Mouse (Mus musculus): Measurements from ENCODE around the gene Esrrg. TPM values are rescaled to one million over a fixed set of nuclear protein-coding genes. Genes with fewer than 3 reads are reported as not detected.

Esrrg gene
- total RNA-seq, 2 experiments from 2014 or later, result 35.3 to 40.0 TPM

DNA sequence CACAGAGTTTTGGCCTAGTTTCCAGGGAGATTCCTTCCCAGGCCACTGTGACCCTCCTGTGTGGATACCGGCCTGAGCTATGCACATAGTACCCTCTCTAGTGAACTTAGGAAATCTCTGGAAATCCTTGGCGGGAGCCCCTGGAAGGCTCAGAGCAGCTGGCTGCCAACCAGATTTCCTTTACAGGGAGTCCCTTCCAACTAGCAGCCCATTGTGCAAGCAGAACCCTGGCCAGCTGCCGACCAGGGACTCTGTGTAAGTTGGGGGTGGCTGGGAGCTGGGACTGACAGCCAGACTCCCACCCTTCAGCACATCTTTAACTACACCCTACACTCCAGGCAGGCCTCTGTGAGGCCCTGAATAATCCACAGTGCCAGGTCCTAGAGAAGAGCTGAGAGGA lies 509.5 kb downstream of the Esrrg start:
- peak; percentile 88 for DNase-seq
- intact Hi-C loops (cut with DNase I), result loop anchor here (5.0 kb wide), 1 partner anchor 101 kb away; no protein-coding TSS in a partner anchor

DNA sequence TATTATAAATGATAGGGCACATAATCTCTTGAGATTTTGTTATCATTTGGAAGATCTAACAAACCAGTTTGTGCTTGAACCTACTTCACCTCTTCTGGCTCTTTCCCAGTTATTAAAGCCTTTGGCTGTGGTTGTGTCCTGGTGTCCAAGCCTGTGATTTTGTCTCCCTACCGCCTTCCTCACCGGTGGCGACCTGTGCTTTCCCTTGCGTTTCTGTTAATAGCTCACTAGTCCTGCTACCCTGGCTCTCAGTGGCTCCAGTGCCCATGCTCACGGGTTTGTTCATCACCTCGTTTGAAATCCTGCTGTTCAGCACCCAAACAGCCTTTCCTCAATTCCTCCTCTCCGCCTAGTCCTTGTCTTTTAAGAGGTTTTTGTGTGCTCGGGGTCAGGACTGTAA lies 511.2 kb downstream of the Esrrg start:
- intact Hi-C loops (cut with DNase I), result loop anchor here (5.0 kb wide), 1 partner anchor 103 kb away; no protein-coding TSS in a partner anchor
- no peak for DNase-seq

DNA sequence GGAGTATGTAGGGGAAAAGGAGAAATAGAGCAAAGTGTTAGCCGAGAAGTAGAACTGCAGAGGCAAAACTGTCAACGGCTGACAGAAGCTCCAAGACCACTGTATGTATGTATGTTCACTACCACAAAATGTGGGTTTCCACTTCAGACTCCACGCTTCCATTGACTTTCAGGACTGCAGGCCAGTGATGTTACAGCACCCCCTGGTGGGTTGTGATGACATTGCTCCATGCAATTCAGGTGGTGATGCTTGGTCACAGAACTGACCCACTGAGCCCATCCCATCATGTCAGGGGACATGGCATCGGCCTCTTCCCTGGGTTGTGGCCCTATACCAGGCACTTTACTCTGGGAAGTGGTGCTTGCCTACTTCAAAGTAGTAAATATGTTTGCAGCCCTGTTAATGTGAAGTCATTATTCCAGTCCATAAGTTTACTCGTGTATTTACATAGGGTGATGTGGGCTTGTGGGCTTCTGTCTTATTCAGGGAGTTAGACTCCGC lies 517.0 kb downstream of the Esrrg start:
- intact Hi-C loops (cut with DNase I), result no loop called here

DNA sequence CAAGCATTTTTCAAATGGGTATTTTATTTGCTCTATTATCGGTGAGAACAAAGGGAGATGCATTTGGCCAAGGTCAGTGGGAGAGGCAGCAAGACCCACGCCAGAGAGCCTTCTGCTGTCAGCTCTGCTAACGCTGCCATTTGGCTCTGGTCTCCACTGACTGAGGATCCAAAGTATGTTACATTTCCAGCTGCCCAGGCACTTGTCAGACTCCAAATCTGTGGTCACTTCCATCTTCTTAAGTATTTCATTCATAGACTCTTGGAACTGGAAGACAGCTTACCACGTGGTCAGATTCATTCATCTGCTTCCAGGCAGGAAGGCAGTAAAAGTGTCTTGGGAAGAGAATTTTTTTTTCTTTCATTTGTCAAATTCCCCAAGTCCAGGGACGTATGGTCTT lies 527.5 kb downstream of the Esrrg start:
- intact Hi-C loops (cut with DNase I), result no loop called here
- DNase-seq, result peak; percentile 26 to 38

More for the DNA sequence above, 517.0 kb downstream of the Esrrg start:
- DNase-seq, result no peak

DNA sequence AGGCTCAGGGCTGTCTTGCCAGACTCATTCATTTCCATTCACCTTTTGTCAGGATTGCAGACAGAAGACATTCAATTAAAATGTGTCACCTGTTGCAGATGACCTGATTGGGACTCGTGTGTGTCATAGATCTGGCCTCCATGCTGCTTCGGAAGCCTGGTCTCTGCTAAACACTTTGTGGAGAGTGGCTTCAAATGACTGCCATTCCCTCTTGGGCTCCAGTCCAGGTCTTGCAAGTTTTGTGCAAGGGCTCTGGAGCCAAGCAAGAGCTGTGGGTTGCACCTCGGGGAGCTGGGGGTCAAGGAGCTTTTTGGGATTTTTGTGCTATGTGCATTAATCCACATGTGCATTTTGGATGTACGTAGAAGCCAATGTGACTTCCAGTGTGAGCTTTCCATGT lies 530.9 kb downstream of the Esrrg start:
- peak in 1 of 2 experiments; percentile 6 for DNase-seq
- intact Hi-C loops (cut with DNase I), result no loop called here

DNA sequence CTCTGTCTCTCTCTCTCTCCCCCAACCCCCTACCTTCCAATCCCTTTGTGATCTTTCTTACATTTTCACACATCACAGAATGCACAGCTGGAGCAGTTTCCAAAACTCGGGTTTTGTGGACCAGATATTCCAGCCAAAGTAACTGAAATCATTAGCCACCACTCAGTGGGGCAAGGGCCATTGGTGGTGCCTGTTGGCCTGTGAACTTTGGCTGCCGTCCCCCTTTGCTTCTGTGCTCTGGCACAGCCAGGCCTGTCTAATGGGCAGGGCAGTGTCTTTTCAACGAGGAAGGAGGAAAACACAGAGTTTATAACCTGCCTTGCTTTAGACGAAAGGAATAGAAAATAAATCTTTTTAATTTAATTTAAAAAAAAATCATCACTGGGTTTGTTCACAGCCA lies 531.6 kb downstream of the Esrrg start:
- intact Hi-C loops (cut with DNase I), result no loop called here

DNA sequence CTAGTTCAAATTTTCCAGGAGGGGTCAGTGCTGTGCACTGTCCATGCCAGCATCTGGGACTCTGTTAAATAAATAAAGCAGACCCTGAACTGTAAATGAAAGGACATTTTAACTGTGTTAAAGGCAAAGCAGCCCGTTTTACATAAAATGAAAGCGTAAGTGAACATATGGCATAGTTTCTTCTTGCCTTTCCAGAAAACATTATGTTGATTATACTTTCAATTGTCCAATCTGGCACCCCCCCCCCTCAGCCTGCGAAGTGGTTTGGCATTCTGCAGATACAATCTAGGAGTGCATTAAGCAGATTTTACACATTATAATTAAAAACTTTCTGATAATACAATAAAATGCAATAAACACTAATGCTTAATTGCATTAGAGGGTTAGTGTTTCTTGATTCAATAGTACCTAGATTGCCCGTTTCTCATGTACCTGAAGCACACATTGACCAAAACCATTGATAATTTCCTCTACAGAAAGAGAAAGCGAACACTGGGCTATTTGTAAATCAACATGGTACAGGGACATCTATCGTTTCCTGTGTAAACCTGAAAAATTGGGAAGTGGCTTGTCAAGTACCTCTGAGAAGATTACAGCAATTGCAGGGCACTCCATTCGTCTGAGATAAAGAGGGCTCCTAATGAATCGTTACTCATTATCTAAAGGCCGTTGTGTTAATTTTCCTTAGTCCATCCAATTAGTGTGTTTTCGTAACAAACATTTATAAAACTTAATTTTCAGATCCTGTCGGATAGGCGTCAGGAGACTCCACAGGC lies 539.0 kb downstream of the Esrrg start:
- DNase-seq, result no peak
- intact Hi-C loops (cut with DNase I), result no loop called here

More for the DNA sequence above, 531.6 kb downstream of the Esrrg start:
- DNase-seq, result no peak

DNA sequence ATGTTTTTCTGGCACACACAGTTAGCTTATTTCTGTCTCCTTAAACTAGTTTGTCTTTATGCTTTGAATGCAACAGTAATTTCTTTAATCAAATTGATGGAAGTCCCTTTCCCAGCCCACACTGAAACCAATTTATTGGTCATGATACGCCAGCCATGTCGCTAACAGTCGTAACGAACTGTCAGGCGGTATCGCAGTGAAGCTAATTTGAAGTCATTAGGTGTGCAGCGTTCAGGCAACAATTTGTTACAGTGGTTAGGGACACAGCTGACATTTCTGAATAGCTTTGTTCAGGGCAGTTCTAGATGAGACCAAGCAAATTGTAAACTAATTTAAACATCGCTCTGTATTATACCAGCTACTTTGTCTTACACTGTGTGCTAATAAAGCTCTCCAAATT lies 542.5 kb downstream of the Esrrg start:
- intact Hi-C loops (cut with DNase I), result no loop called here
- no peak for DNase-seq

DNA sequence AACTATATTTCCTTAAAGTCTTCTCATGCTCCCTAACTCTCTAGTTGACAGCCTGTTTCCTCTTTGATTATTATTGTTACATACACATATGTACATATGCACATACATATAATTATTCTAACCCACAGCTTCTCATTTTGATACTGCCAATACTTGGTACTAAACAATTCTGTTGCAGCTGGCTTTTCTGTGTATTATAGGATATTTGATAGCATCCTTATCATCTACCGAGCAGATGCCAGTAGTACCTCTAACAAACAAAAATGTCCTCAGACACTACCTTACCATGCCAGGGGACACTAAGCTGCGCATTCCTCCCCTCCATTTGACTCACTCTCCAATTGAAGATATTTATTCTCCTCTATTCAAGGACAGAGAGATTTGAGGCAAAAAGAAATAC lies 543.4 kb downstream of the Esrrg start:
- no peak for DNase-seq
- intact Hi-C loops (cut with DNase I), result no loop called here

DNA sequence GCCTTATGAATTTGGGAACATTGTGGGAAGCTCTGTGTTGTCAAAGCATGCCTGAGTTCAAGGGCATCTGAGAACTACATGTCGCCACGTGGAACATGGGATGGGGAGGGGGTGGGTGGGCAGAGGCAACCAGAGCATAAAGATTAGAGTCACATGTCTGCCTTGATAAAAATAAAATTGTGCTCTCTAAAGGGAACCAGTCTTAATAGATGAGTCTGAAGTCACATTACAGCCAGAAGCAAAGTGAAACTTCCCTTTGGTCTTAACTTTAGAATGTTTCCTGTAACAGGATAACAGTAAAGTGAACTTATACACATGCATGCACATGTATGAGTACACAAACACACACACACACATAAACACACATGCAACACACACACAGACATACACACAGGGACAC lies 545.1 kb downstream of the Esrrg start:
- DNase-seq, result no peak
- intact Hi-C loops (cut with DNase I), result no loop called here

DNA sequence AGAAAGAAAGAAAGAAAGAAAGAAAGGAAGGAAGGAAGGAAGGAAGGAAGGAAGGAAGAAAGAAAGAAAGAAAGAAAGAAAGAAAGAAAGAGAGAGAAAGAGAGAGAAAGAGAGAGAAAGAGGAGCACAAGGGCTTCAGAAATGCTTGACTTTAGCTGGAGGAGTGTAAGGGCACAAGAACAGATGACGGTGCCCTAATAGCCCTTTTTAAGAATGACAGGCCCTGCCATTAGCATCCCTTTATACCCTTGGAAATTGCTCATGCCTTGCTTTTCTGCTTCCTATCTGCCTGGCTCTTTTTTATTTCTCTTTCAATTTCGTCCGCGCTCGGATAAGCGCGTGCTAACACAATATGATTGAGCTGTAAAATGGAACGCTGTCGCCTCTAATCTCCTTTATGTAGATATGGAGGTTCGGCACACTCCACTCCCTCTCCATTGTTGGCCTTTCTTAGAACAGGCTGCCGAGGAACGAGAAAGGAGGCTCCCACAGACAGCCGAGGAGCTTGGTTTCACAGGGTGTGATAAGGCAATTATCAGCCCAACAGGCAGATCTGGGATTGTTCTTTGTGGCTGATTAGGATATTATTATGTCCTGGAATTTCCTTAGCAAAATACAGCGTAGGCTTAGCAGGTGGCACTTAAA lies 546.0 kb downstream of the Esrrg start:
- DNase-seq, result peak in 1 of 2 experiments; percentile 3
- intact Hi-C loops (cut with DNase I), result no loop called here

DNA sequence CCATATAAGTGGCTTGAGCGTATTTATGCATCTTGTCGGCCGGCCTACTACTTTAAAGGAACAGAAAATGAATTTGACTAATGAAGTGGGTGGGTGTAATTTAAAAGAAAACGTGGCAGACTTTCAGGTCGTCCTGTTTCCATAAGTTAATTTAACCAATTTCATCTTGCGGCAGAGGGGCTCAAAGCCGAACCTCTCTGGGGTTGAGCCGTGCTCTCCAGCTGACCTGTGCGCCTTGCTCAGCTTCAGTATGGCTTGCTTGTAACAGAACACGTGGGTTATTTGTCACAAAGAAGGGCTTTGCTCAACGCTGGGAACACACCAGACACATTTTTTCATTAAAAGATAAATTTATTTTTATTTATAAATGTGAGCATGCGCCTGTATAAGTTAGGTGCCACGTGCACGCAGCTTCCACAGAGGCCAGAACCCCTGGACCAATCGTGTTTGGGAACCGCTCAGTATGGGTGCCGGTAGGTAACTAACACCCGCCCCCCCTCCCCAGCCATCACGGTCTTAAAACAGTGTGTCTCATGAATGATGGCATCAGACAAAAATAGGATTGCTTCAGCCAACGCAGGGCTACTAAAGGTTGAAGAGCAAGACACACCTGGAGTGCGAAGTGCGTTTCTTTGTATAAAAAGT lies 546.7 kb downstream of the Esrrg start:
- intact Hi-C loops (cut with DNase I), result no loop called here

DNA sequence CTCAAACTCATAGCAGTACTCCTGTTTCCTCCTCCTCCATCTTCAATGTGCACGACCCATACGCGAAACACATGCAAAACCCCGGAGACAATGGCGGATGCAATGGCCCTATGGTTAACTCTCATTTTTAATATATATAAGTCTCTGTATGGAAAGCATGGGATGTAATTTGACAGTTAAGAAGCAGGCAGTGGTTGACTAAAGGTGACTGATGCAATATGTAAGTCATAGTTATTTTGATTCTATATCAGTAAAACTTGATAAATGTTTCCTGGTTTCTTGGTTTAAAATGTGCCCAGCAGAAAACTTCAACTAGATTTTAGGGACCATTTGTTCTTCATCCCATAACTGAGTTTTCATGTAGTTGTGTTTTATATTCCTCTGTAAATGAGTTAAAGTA lies 547.9 kb downstream of the Esrrg start:
- no peak for DNase-seq
- intact Hi-C loops (cut with DNase I), result no loop called here

More for the DNA sequence above, 546.7 kb downstream of the Esrrg start:
- DNase-seq, result no peak

DNA sequence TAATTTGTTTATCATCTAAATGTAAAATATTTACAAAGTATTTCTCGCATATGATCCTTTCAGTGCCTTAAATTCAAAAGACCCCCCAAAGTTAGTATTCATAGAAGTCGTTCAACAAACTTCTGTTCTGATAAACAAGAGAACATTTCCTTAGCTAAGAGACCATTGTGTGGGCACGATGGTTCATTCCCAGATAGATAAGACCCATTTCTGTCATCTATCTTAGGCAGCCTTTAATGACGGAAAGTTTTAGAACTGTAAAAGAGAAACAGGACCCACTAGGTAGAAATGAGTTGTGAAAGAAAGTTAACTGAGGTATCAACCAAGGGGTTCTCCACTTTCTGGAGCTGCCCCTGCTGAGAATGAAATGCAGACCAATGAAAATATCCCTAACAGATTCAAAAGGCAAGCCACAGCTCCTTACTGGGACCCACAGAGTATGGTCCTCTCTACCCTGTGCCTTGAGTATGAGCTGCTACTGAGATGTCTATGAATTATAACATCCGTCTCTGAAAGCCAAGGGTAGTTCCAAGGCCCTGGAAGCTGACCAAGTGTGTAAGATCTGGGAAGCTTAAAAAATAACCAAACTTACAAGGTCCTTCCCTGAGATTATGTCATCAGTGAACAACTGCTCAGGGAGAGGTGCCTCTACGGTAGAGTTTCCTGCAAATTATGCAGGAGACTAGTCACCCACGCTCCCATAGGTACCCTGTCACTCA lies 548.8 kb downstream of the Esrrg start:
- intact Hi-C loops (cut with DNase I), result no loop called here
- DNase-seq, result no peak

DNA sequence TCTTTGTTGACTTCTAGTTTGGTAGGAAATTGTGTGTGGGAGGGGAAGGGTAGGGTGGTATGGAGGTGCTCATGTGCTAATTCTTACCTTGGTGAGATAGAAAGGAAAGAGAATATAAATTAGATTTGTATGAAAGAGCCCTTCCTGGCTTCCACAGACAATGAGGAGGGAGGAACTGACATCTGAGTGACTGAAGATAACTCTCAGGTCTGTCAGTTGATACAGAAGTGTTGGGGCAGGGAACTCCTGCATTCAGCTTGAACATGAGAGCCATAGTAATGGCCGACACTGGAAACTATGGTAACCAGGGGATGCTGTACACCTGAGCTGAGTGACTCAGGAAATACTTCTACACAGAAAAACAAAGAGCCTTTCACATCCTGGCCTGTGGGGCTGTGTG lies 550.1 kb downstream of the Esrrg start:
- intact Hi-C loops (cut with DNase I), result no loop called here

DNA sequence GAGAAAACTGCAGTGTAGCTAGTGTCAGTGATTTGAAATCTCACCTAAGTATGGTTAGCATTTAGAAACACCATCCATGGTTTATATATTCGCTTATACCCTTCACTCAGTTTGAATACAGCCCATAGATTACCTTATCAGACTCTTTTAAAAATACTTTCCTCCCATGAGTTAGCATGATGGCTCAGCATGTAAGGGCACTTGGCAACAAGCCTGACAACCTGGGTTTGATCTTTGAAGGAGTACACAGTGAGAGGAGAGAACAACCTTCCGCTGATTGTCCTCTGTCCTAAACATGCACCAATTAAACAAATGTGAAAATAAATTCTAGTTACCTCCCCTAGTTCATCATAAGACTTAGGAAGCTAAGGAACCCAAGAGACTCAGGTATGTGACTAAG lies 550.5 kb downstream of the Esrrg start:
- intact Hi-C loops (cut with DNase I), result no loop called here
- DNase-seq, result no peak

More for the DNA sequence above, 550.1 kb downstream of the Esrrg start:
- no peak for DNase-seq

DNA sequence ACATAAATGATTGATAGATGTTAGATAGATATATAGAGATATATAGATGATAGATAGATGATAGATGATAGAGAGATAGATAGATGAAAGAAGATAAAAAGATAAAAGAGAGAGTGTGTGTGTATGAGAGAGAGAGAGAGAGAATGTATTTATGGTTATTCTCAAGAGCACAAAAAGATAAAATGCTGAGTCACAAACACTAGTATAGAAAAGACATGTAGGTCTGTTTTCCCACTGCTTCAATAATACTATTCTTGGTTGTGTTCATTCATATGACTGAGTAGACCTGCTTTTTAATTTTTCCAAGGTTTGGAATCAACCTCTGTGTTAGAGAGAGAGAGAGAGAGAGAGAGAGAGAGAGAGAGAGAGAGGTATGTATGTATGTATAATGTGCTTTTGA lies 554.5 kb downstream of the Esrrg start:
- intact Hi-C loops (cut with DNase I), result no loop called here
- DNase-seq, result no peak

DNA sequence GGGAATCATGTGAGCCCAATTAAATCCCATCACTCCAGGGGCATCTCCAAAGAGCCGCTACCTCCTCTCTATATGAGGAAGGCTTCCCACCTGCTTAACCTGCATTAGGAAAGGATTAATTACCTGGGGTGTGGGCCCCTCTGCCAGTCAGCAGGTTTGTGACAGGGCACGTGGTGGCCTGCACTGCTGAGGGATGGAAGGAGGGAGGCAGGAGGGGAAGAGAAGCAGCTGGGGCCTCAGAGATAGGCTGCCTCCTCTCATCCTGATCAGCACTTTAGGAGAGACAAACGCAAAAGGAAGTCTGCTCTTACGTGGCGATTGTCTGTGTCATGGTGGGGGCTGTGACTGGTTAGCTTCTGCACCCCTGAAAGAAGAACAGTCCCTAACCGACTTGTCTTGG lies 555.7 kb downstream of the Esrrg start:
- intact Hi-C loops (cut with DNase I), result no loop called here
- DNase-seq, result no peak

DNA sequence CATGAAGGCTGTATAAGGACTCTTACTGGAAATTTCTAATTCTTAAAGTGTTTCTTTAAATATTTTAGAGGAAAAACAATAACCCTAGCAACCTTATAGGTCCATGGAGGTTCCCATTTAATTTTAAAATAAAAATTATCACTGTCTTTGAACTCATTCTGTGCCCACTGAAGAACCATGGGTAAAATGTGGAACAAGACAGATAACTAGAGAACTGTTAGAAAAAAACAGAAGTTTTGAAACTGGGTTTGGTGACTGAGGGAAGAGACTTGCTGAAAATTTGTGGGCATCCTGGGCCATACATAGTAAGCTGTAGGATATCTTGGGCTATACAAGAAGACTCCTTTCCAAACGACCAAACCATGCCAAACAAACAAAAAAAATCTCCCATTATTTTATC lies 565.3 kb downstream of the Esrrg start:
- intact Hi-C loops (cut with DNase I), result no loop called here
- no peak for DNase-seq

DNA sequence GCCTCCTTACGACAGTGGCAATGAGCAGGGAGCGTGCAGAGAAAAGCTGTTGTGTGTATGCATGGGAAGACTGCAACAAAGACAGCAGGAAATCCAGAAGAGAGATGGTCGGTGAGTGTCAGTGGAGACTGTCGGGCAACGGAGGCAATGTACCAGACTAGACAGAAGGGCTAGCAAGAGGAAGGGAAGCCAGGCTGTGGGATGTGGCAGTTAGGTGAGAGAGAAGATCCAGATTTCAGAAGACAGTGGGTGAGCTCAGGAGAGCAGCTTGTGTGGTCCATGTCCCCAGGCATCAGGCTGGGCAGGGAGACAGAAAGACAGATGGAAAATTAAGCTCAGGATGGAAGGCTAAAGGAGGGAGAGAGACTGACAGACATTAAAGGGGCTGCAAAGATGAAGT lies 574.4 kb downstream of the Esrrg start:
- DNase-seq, result no peak
- intact Hi-C loops (cut with DNase I), result no loop called here

Data from heart, postnatal 10 days (tissue).